Mouse (Mus musculus) limb, embryonic 14.5 days (tissue): ENCODE data around the gene Alk. TPM values are rescaled to one million over a fixed set of nuclear protein-coding genes. Genes with fewer than 3 reads are reported as not detected.

Source experiments
- ATAC-seq: fragments of 200-750 bp; cut with Nextera tagmentation; 2 replicates; pipeline ENCODE4 v1.8.0; 2017; ENCODE audit warnings: low read depth, moderate number of reproducible peaks, moderate TSS enrichment; ENCODE audit not compliant: low FRiP score
- DNase-seq: peaks from one replicate; pipeline ENCODE4 v3.0.0-alpha.2; 2015; ENCODE audit warnings: low spot score
- H3K27ac ChIP-seq: fragments of 300-500 bp; sonication (generic); replicated peaks from 2 replicates; pipeline ENCODE4 v1.5.1; 2014; ENCODE audit warnings: low read depth, mild to moderate bottlenecking, low read length, moderate library complexity, mixed read lengths
- H3K27me3 ChIP-seq: fragments of 300-500 bp; sonication (generic); 2 replicates; pipeline ENCODE4 v1.6.1; 2014; ENCODE audit warnings: low read length, mixed read lengths; ENCODE audit not compliant: control insufficient read depth, insufficient read depth
- H3K36me3 ChIP-seq: fragments of 300-500 bp; sonication (generic); 2 replicates; pipeline ENCODE4 v1.6.1; 2014; ENCODE audit warnings: mild to moderate bottlenecking, low read length, moderate library complexity, mixed read lengths; ENCODE audit not compliant: control insufficient read depth, insufficient read depth
- H3K4me1 ChIP-seq: fragments of 300-500 bp; sonication (generic); 2 replicates; pipeline ENCODE4 v1.6.1; 2014; ENCODE audit warnings: antibody characterized with exemption, low read length, mixed read lengths; ENCODE audit not compliant: control insufficient read depth, insufficient read depth
- H3K4me2 ChIP-seq: fragments of 300-500 bp; sonication (generic); replicated peaks from 2 replicates; pipeline ENCODE4 v1.6.1; 2014; ENCODE audit warnings: low read depth, mild to moderate bottlenecking, low read length, moderate library complexity; ENCODE audit not compliant: severe bottlenecking
- H3K4me3 ChIP-seq: fragments of 300-500 bp; sonication (generic); replicated peaks from 2 replicates; pipeline ENCODE4 v1.5.1; 2014; ENCODE audit warnings: low read length
- H3K9ac ChIP-seq: fragments of 300-500 bp; sonication (generic); 2 replicates; pipeline ENCODE4 v1.6.1; 2014; ENCODE audit warnings: mild to moderate bottlenecking, low read depth, low read length, moderate library complexity; ENCODE audit not compliant: severe bottlenecking
- H3K9me3 ChIP-seq: fragments of 300-500 bp; sonication (generic); 2 replicates; pipeline ENCODE4 v1.6.1; 2016; ENCODE audit warnings: low read length; ENCODE audit not compliant: control insufficient read depth
- POLR2A ChIP-seq: fragments of 200-500 bp; IDR thresholded peaks from 2 replicates; pipeline ENCODE4 v1.8.0; 2012; ENCODE audit warnings: inconsistent platforms, mild to moderate bottlenecking, moderate library complexity, borderline replicate concordance; ENCODE audit not compliant: insufficient read depth, insufficient read length; ENCODE audit errors: extremely low read depth
- WGBS: fragments of 180-500 bp; shearing (Covaris S2); extraction: QIAGEN DNeasy Blood & Tissue Kit; methylation state at CpG from one replicate; pipeline ENCODE4 v1.1.7; 2014; 5-methylcytosine and 5-hydroxymethylcytosine counted together
- polyA plus RNA-seq, 2 experiments: library from polyadenylated mRNA; depleted of rRNA in 1 of 2; stranded (reverse) in 1 of 2; unstranded in 1 of 2; fragments of >200 nt; fragmentation: Nextera tagmentation in 1 of 2; extraction: Ambion mirVana in 1 of 2; gene quantifications; 2 replicates each; pipeline versions ENCODE4 v1.2.1 to v1.2.3; 2012 to 2014

Gene Alk
- polyA plus RNA-seq, 2 experiments, result 0.43 to 0.45 TPM

- TF ChIP-seq POLR2A, result no peak
- H3K27ac ChIP-seq, result no peak overlapping the region
- ATAC-seq, result no peak
- H3K4me3 ChIP-seq, result no peak overlapping the region
- H3K9me3 ChIP-seq, result no peaks in the 10 kb centered on the region
- no peak overlapping the region for H3K9ac ChIP-seq
- DNase-seq, result no peak
- no peaks in the 10 kb centered on the region for H3K4me1 ChIP-seq
- H3K4me2 ChIP-seq, result no peak overlapping the region
- no peaks in the 10 kb centered on the region for H3K36me3 ChIP-seq
- WGBS, result 83% methylated on average over 14 of the region's 14 CpGs
- no peaks in the 10 kb centered on the region for H3K27me3 ChIP-seq
Observed at GRCm38 (mm10) chr17:72179722-72180140, 424.7 kb downstream of the Alk start.

- no peak for TF ChIP-seq POLR2A
- H3K9ac ChIP-seq, result no peak overlapping the region
- no peaks in the 10 kb centered on the region for H3K4me1 ChIP-seq
- WGBS, result 76% methylated on average over 3 of the region's 3 CpGs
- H3K36me3 ChIP-seq, result no peaks in the 10 kb centered on the region
- H3K4me3 ChIP-seq, result no peak overlapping the region
- H3K27ac ChIP-seq, result no peak overlapping the region
- ATAC-seq (no peak), DNase-seq (no peak)
- H3K27me3 ChIP-seq, result no peaks in the 10 kb centered on the region
- no peaks in the 10 kb centered on the region for H3K9me3 ChIP-seq
- no peak overlapping the region for H3K4me2 ChIP-seq
Observed at GRCm38 (mm10) chr17:72173778-72174177, 430.6 kb downstream of the Alk start.

GRCm38 (mm10) chr17:72168152-72168551, 436.3 kb downstream of the Alk start:
- no peaks in the 10 kb centered on the region for H3K27me3 ChIP-seq
- ATAC-seq, result no peak
- no peaks in the 10 kb centered on the region for H3K9me3 ChIP-seq
- H3K27ac ChIP-seq, result no peak overlapping the region
- no peak overlapping the region for H3K4me3 ChIP-seq
- H3K4me1 ChIP-seq, result no peaks in the 10 kb centered on the region
- no peak for TF ChIP-seq POLR2A
- no peak overlapping the region for H3K4me2 ChIP-seq
- WGBS, result 77% methylated on average over 5 of the region's 5 CpGs
- no peak overlapping the region for H3K9ac ChIP-seq
- no peaks in the 10 kb centered on the region for H3K36me3 ChIP-seq
- DNase-seq, result no peak

GRCm38 (mm10) chr17:72158857-72159385, 445.5 kb downstream of the Alk start:
- Histone ChIP-seq H3K36me3 (no peaks in the 10 kb centered on the region), H3K4me1 (no peaks in the 10 kb centered on the region), H3K9me3 (no peaks in the 10 kb centered on the region), H3K4me2 (no peak overlapping the region), H3K4me3 (no peak overlapping the region), H3K27me3 (no peaks in the 10 kb centered on the region), H3K27ac (no peak overlapping the region), H3K9ac (no peak overlapping the region)
- no peak for ATAC-seq
- WGBS, result 41% methylated on average over 5 of the region's 5 CpGs
- DNase-seq, result no peak
- TF ChIP-seq POLR2A, result no peak

GRCm38 (mm10) chr17:72157830-72158629, 446.4 kb downstream of the Alk start:
- DNase-seq (no peak), ATAC-seq (no peak)
- Histone ChIP-seq H3K27ac (no peak overlapping the region), H3K4me2 (no peak overlapping the region), H3K9ac (no peak overlapping the region), H3K4me1 (no peaks in the 10 kb centered on the region), H3K4me3 (no peak overlapping the region), H3K27me3 (no peaks in the 10 kb centered on the region), H3K9me3 (no peaks in the 10 kb centered on the region), H3K36me3 (no peaks in the 10 kb centered on the region)
- TF ChIP-seq POLR2A, result no peak
- 75% methylated on average over 10 of the region's 10 CpGs for WGBS
